Mouse (Mus musculus) bone marrow macrophage, adult 2 months (primary cell): ENCODE results near the gene Rps8.

Experiments
- CTCF ChIP-seq: IDR thresholded peaks from 2 replicates; pipeline ENCODE4 v1.5.1; 2012; ENCODE audit warnings: low read depth, mild to moderate bottlenecking, low read length, moderate library complexity
- POLR2A ChIP-seq: IDR thresholded peaks from 2 replicates; pipeline ENCODE4 v1.6.1; 2012; ENCODE audit warnings: mild to moderate bottlenecking, low read depth, low read length, borderline replicate concordance

DNA sequence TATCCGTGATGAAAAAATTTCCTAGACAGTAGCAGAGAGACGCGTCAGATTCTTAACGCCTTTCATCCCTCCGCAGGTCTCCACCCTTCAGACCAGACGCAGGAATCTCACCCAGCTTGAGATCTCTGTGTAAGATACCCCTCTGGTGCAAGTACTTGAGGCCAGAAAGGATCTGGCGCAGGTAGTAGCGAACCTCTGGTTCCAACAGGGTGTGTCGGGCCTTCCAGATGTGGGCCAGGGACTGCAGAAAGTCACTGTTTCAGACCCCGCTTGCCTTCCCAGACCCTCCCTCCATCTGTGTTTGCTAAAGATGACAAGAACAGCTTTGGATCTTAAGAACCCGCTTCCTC lies 23.3 kb downstream of the Rps8 start:
- TF ChIP-seq CTCF (no peak), POLR2A (no peak)
